Mouse (Mus musculus) lung, adult 18-20 months (tissue): ENCODE measurements around the gene Tmem45b.
"Not testable (repeated sequence)": the region's sequence is repeated elsewhere in the genome, so short reads cannot be mapped to it uniquely, and the experiment has no call there.

Experiments
- DNase-seq, 2 experiments: peaks; one replicate each; pipeline ENCODE4 v3.0.0; 2022; ENCODE audit warnings: mixed read lengths in 2 of 2

Gene Tmem45b

GRCm38 (mm10) chr9:31463692-31464474 lies at the start of gene Tmem45b:
Gene Tmem45b (minus strand): TSS chr9:31464462.
- DNase-seq, result no peak

DNA sequence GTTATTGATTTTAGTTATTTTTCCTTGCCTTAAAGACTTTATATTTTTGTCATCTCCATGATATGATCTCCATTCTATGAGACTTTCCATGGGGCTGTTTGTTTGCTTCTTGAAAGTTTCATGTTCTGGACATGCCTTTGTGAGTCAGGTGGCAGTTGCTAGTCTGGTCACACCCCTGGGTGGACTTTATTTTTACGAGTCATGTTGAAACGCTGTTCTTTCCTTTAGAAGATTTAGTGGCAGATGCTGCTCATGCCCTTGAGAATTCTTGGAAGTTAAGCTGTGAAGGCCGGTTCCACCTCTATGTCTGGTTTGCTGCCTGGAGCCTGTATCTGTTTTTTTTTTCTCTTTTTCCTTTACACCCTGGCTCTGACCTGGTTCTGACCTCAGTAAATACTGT lies 43.9 kb upstream of the Tmem45b start:
- DNase-seq, result no peak

- not testable (repeated sequence) for DNase-seq
These were observed 37.0 kb upstream of the Tmem45b start for GRCm38 (mm10) chr9:31501221-31501620.

DNA sequence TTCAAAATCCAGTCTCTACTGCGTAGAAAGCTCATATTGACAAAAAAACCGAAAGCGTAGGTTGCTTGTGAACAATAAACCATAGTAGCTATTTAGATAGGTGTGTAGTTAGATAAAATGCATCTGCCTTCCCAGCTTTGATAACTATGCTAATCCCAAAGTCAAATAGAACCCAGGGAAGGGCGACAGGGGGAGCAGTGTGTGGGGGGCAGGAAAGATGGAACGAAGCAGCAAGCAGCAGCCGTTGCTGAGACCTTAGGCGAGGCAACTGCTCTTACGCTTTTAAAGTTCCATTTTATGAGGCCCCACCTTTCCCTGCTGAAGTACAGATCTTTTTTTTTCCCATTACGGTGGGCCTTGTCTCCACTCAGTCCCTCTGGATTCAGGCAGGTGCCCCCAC lies 1.1 kb downstream of the Tmem45b start:
- DNase-seq, result no peak

DNA sequence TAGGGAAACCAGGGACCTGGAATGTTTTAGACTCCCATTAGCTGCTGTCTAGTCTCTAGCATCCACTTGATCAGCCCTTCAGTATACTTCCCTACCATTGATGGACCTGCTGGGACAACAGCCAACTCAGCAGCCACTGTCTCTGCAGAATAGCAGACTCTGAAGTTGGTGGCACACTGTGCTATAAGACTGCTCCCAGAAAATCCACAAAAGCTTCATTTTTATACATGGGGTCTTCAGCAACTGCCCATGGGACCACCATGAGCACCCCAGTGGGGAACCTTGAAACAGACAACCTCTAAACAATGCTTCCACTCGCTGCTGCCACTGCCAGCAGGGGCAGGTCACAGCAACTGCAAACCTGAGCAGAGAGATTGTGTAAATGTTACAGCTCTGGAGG lies 9.9 kb downstream of the Tmem45b start:
- DNase-seq, result no peak

GRCm38 (mm10) chr9:31452166-31452565 lies 12.1 kb downstream of the Tmem45b start:
- DNase-seq, result no peak

GRCm38 (mm10) chr9:31449145-31449772 lies 15.0 kb downstream of the Tmem45b start:
- DNase-seq, result no peak

DNA sequence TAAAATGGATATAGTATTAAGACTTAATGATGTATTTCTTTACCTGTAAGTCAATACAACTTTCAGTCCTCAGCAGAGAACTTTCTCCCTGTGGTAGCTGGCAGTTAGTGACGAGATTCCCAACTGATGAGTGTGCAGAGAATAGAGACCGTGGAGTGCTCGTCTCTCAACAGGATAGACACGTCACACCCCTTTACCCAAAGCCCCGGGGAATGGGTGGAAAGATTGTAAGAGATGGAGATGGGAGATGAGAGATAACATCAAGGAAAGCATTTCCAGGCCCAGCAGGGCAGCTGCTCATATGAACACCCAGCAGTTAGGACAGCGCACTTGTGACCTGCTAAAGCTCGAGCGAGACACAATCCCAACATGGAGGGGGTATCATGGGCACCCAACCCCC lies 20.0 kb downstream of the Tmem45b start:
- no peak for DNase-seq

GRCm38 (mm10) chr9:31441487-31441886 lies 22.8 kb downstream of the Tmem45b start:
- no peak for DNase-seq

DNA sequence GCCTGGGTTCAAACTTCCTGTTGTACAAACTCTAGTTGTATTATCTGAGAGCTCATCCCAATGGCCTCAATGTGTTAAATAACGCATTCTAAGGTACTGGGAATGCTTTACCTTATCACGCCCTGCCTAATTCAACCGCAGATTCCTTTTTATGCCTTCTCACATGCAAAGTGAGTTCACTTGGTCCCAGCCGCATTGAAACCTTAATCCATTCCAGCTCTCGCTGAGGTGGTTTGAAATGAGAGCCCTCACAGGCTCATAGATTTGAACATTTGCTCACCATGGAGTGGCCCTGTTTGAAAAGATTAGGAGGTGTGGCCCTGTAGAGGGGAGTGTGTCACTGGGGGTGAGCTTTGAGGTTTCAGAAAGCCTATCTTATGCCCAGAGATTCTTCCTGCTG lies 23.9 kb downstream of the Tmem45b start:
- DNase-seq, result no peak

GRCm38 (mm10) chr9:31439341-31439740 lies 24.9 kb downstream of the Tmem45b start:
- no peak for DNase-seq

GRCm38 (mm10) chr9:31438834-31439233 lies 25.4 kb downstream of the Tmem45b start:
- no peak for DNase-seq

DNA sequence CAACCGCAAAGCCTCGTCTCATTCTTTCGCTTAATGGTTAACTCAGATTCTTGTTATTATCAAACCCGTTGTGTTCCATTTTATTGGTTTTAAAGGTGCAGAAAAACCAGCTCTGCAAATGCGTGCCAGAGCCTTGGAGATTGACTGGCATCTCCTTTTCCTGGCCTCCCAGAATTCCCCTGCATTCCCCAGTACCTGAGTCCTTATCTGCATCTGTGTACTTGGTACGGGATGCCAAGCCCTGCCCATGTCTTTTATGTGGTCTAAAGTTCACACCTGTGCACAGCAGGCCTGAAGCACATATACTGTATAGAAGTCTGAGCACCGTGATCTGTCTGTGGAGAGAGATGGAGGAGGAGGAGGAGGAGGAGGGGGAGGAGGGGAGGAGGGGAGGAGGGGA lies 26.4 kb downstream of the Tmem45b start:
- DNase-seq, result no peak

- DNase-seq, result no peak
These were observed 28.8 kb downstream of the Tmem45b start for GRCm38 (mm10) chr9:31435415-31435814.

GRCm38 (mm10) chr9:31433431-31433830 lies 30.8 kb downstream of the Tmem45b start:
- no peak for DNase-seq

GRCm38 (mm10) chr9:31432336-31432975 lies 31.8 kb downstream of the Tmem45b start:
- DNase-seq, result no peak

DNA sequence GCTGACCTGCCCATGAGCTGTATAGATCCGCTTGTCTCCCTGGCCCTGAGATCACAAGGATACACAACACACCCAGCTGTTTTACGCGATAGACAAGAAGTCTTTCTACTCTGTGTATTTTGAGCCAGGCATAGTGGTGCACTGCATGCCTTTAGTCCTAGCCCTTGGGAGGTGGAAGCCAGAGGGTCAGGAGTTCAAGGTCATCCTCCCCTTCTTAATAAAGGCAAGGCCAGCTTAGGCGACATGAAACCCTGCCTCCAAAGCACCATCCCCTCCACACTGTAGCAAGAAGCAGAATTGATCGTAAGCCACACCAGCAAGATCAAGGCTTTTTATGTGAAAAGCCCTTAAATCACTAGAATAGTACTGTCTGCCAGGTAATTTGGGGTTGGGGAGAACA lies 32.5 kb downstream of the Tmem45b start:
- DNase-seq, result no peak

DNA sequence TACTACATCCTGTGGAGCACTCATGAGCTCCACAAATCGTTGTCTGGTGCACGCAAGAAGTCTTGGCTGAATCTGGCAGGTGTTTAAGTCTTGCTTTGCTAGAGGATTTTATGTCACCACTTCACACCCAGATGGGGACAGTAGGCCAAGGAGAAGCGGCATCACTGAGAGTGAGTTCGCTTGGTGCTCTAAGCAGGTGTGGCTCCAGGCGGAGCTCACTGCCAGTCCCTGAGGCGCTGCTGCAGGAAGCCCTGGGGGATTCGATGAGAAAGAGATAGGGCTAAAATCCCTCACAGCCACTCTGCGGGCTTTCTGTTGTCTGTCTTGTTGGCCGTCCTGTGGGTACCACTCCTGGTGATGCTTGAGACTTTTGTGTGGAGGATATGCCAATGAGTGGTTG lies 34.3 kb downstream of the Tmem45b start:
- no peak for DNase-seq

DNA sequence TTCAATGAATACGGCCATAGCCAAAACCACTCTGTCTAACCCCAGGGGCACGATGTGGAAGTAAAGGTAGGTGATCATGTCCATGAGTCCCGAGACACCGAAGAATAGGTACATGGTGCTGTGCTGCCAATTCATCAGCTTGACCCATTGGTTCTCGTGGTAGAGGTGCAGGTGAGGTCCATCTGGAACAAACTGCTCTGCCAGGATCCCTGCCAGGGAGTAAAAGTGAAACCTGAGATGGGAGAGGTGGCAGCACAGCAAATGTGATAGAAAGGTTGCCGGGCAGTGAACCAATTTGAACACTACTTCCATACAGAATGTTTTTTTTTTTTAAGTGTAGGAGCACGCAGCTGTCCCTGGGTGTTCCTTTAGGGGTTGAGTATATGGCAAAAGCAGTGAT lies 35.3 kb downstream of the Tmem45b start:
- no peak for DNase-seq

DNA sequence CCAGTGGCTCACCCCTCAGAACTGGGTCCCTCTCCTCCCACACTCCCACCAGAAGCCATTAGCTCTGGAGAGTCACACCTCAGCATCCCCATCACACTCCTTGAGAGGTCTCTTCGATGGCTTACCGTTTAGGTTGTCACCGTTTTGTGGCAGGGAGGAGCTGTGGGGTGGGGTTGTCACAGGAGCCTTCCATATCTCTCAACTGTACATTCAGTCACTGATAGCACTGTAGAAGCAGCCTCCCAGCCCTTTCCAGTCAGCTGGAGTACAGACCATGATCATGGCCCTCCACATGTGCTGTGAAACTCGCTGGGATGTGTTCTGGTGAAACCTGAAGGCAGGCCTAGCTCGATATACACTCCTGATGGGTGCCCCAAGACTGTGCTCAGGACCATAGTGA lies 42.1 kb downstream of the Tmem45b start:
- DNase-seq, result no peak

DNA sequence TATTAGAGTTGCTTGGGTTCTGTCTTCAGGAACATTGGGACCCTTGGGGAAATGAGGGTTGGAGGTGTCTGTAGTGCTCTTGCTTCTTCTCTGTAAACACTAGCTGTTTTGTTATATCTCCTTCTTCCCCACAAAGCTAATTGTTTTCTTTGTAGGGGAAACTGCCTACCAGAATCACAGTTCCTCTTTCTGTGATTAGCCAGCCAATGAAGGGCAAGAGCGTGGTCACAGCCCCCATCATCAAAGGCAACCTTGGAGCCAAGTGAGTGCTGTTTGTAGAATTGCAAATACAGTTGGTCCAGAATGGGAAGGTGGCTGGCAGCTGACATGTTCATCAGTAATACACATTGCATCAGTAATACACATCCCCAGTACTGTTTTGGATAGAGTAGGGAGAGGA lies 45.4 kb downstream of the Tmem45b start:
- no peak for DNase-seq

GRCm38 (mm10) chr9:31412165-31412564 lies 52.1 kb downstream of the Tmem45b start:
- no peak for DNase-seq

DNA sequence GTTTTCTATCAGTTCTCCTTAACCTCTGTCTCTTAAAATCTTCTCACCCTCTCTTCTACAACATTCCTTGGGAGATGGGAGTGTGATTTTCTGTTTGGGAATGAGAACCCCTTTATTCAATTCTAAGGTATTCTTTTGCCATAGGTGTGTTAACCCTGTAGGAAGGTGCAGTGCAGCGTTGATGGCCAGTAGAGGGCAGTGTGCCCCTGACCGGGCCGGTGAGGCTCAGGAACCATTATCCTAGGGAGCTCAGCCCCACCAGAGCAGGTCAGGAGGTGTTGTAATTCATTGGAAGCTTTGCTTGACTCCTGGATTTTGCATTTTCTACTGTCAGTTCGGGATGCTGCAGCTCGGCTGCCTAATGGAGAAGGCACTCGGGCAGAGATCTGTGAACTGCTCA lies 59.0 kb downstream of the Tmem45b start:
- peak in 1 of 2 experiments; percentile 10 for DNase-seq

DNA sequence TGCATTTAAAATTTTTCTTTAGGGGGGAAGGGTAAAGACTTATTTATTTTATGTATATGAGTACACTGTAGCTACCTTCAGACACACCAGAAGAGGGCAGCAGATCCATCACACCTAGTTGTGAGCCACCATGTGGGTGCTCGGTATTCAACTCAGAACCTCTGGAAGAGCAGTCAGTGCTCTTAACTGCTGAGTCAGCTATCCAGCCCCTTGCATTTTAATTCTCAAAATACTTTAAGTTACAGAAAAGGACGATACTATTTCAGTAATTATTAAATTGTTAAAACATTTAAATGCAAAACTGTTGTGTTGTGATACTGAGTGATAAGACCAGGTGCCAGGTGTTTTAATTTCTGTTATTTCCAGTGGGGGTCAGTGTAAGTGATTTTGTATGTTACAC lies 60.0 kb downstream of the Tmem45b start:
- no peak for DNase-seq
